Mouse (Mus musculus): ENCODE data around the gene Sgpp2. TPM values are rescaled to one million over a fixed set of nuclear protein-coding genes. Genes with fewer than 3 reads are reported as not detected.

Sgpp2 gene
- total RNA-seq, 1 experiment from 2014 or later = 1.1 TPM

GRCm38 (mm10) chr1:78401413-78401812 is 91.3 kb downstream of the Sgpp2 start:
- DNase-seq = no peak

GRCm38 (mm10) chr1:78409396-78409795 is 99.3 kb downstream of the Sgpp2 start:
- no peak for DNase-seq

GRCm38 (mm10) chr1:78412668-78413067 is 102.5 kb downstream of the Sgpp2 start:
- DNase-seq = peak; percentile 51

GRCm38 (mm10) chr1:78414421-78414820 is 104.3 kb downstream of the Sgpp2 start:
- DNase-seq = no peak

GRCm38 (mm10) chr1:78417154-78417911 is 107.2 kb downstream of the Sgpp2 start:
- no peak for DNase-seq

- DNase-seq = peak; percentile 91
Observed at GRCm38 (mm10) chr1:78419593-78419992, 109.4 kb downstream of the Sgpp2 start.

- DNase-seq = no peak
Observed at GRCm38 (mm10) chr1:78420271-78420670, 110.1 kb downstream of the Sgpp2 start.

GRCm38 (mm10) chr1:78421749-78422148 is 111.6 kb downstream of the Sgpp2 start:
- no peak for DNase-seq

- no peak for DNase-seq
Observed at GRCm38 (mm10) chr1:78422576-78422975, 112.4 kb downstream of the Sgpp2 start.

GRCm38 (mm10) chr1:78424848-78425247 is 114.7 kb downstream of the Sgpp2 start:
- DNase-seq = no peak

- no peak for DNase-seq
Observed at GRCm38 (mm10) chr1:78425309-78425708, 115.2 kb downstream of the Sgpp2 start.

- DNase-seq = no peak
Observed at GRCm38 (mm10) chr1:78425793-78426700, 115.9 kb downstream of the Sgpp2 start.

- DNase-seq = peak; percentile 29
Observed at GRCm38 (mm10) chr1:78426841-78427240, 116.7 kb downstream of the Sgpp2 start.

GRCm38 (mm10) chr1:78428851-78429250 is 118.7 kb downstream of the Sgpp2 start:
- no peak for DNase-seq

GRCm38 (mm10) chr1:78433472-78433871 is 123.3 kb downstream of the Sgpp2 start:
- DNase-seq = no peak

- DNase-seq = no peak
Observed at GRCm38 (mm10) chr1:78435967-78436366, 125.8 kb downstream of the Sgpp2 start.

GRCm38 (mm10) chr1:78436445-78436844 is 126.3 kb downstream of the Sgpp2 start:
- no peak for DNase-seq

- no peak for DNase-seq
Observed at GRCm38 (mm10) chr1:78437150-78437549, 127.0 kb downstream of the Sgpp2 start.

- no peak for DNase-seq
Observed at GRCm38 (mm10) chr1:78440716-78441115, 130.6 kb downstream of the Sgpp2 start.

GRCm38 (mm10) chr1:78443056-78443455 is 132.9 kb downstream of the Sgpp2 start:
- DNase-seq = no peak

GRCm38 (mm10) chr1:78446232-78446631 is 136.1 kb downstream of the Sgpp2 start:
- DNase-seq = no peak

- no peak for DNase-seq
Observed at GRCm38 (mm10) chr1:78446742-78447141, 136.6 kb downstream of the Sgpp2 start.

GRCm38 (mm10) chr1:78448091-78448490 is 137.9 kb downstream of the Sgpp2 start:
- no peak for DNase-seq

All from adrenal gland, postnatal 14 days (tissue).